Mouse (Mus musculus): ENCODE data around the gene Gm7347.
"Not testable (repeated sequence)": the region's sequence is repeated elsewhere in the genome, so short reads cannot be mapped to it uniquely, and the experiment has no call there.

DNA sequence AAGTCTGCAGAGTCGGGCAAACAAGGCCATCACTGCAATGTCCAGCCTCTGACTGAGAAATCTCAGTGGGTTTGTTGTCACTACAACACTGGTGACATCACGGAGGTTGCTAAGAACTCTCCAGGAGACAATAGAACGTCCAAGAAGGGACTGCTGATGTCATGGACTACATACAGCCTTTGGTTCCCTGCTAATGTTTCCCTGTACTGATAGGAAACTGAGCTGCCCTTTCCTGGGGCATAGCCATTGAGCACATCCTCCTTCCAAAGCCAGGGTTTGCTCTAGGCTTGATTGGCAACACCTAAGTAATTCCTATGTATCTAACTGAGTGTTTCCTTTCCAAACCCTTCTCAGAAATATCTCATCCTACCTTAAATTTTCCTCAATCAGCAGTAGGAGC, 46.9 kb upstream of the Gm7347 start, which contains the start of gene 5031410I06Rik:
- TF ChIP-seq CTCF (IDR thresholded peaks at IDR 0.05; ENCODE audit: borderline replicate concordance, control insufficient read depth, extremely low read depth, insufficient read depth, low read length, poor library complexity); POLR2A (IDR thresholded peaks at IDR 0.05; ENCODE audit: control insufficient read depth, extremely low read depth, insufficient read depth, low read length, poor library complexity): not testable (repeated sequence)
